Mouse (Mus musculus): Measurements from ENCODE around the gene Ptgs2. TPM values are rescaled to one million over a fixed set of nuclear protein-coding genes. Genes with fewer than 3 reads are reported as not detected.

Gene Ptgs2
- under 1 TPM; 0.12 to 0.68 TPM for total RNA-seq (2023)

GRCm38 (mm10) chr1:150099790-150100333, at the start of gene Ptgs2:
TSS of gene Ptgs2 (plus strand) at chr1:150100031.

Other genes starting within 250 kb of the Ptgs2 start
- 1 to 10 TPM; 1.7 to 3.0 TPM for gene Pla2g4a, start 138.7 kb upstream of the Ptgs2 start, total RNA-seq (2023)
- gene Pdc, start 219.4 kb downstream of the Ptgs2 start, total RNA-seq (2023), result not detected

Measured in B cell, adult 67 days (primary cell).